Mouse (Mus musculus) heart, adult 2 months (tissue): Measurements from ENCODE around the gene Taldo1.

Source experiments
- CTCF ChIP-seq: fragments of 200-600 bp; IDR thresholded peaks from 2 replicates; pipeline ENCODE4 v1.8.1; 2022; ENCODE audit warnings: antibody characterized with exemption, mild to moderate bottlenecking, moderate library complexity
- EP300 ChIP-seq: fragments of 200-500 bp; IDR thresholded peaks from 2 replicates; pipeline ENCODE4 v1.6.1; 2011; ENCODE audit warnings: low read depth, low read length, control low read depth; ENCODE audit not compliant: insufficient read depth
- POLR2A ChIP-seq: fragments of 200-500 bp; IDR thresholded peaks from 2 replicates; pipeline ENCODE4 v1.6.1; 2011; ENCODE audit warnings: mild to moderate bottlenecking, low read depth, low read length, control low read depth; ENCODE audit not compliant: insufficient read depth

DNA sequence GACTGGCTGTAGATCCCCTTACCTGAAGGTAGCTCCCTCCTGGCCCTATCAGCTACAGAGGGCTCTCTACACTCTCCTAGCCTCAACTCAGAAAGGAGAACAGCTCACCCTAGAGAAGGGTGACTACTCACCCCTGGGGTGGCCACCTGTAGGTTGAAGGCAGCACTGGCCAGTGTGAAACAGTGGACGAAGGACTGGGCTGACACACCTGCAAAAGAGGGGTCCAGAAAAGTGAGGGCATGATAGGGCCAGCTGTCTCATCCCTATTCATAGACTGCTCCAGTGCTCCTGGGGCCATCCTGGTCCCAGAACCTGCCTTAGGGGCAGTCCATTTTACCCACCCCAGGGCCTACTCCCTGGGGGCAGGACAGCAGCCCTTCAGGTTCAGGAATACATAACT lies 19.7 kb downstream of the Taldo1 start:
- TF ChIP-seq CTCF, result no peak
- TF ChIP-seq POLR2A, result no peak
- TF ChIP-seq EP300, result no peak
